Mouse (Mus musculus) intestine, embryonic 16.5 days (tissue): ENCODE measurements around the gene Rab1b. TPM values are rescaled to one million over a fixed set of nuclear protein-coding genes. Genes with fewer than 3 reads are reported as not detected.

Experiments used
- ATAC-seq: fragments of 200-750 bp; cut with Nextera tagmentation; 2 replicates; pipeline ENCODE4 v1.8.0; 2017; ENCODE audit warnings: moderate TSS enrichment, moderate library complexity
- H3K27ac ChIP-seq: fragments of 300-500 bp; sonication (generic); 2 replicates; pipeline ENCODE4 v1.5.1; 2014; ENCODE audit warnings: mild to moderate bottlenecking, low read length
- H3K27me3 ChIP-seq: fragments of 300-500 bp; sonication (generic); replicated peaks from 2 replicates; pipeline ENCODE4 v1.6.1; 2014; ENCODE audit warnings: low read length, control low read depth, mixed read lengths; ENCODE audit not compliant: control insufficient read depth, insufficient read depth
- H3K36me3 ChIP-seq: fragments of 300-500 bp; sonication (generic); 2 replicates; pipeline ENCODE4 v1.6.1; 2014; ENCODE audit warnings: low read length, control low read depth; ENCODE audit not compliant: control insufficient read depth, insufficient read depth
- H3K4me1 ChIP-seq: fragments of 300-500 bp; sonication (generic); 2 replicates; pipeline ENCODE4 v1.6.1; 2014; ENCODE audit warnings: low read length, control low read depth, mixed read lengths; ENCODE audit not compliant: control insufficient read depth, insufficient read depth
- H3K4me2 ChIP-seq: fragments of 300-500 bp; sonication (generic); 2 replicates; pipeline ENCODE4 v1.6.1; 2014; ENCODE audit warnings: low read depth, low read length, control low read depth
- H3K4me3 ChIP-seq: fragments of 300-500 bp; sonication (generic); 2 replicates; pipeline ENCODE4 v1.5.1; 2014; ENCODE audit warnings: mild to moderate bottlenecking, low read length
- H3K9ac ChIP-seq: fragments of 300-500 bp; sonication (generic); 2 replicates; pipeline ENCODE4 v1.6.1; 2014; ENCODE audit warnings: low read depth, low read length
- H3K9me3 ChIP-seq: fragments of 300-500 bp; sonication (generic); 2 replicates; pipeline ENCODE4 v1.6.1; 2016; ENCODE audit warnings: low read length, control low read depth; ENCODE audit not compliant: control insufficient read depth
- WGBS: fragments of 180-500 bp; shearing (Covaris S2); extraction: QIAGEN DNeasy Blood & Tissue Kit; methylation state at CpG from one replicate; pipeline ENCODE4 v1.1.7; 2014; 5-methylcytosine and 5-hydroxymethylcytosine counted together
- polyA plus RNA-seq: library from polyadenylated mRNA; unstranded; fragments of >200 nt; fragmentation: Nextera tagmentation; extraction: Ambion mirVana; gene quantifications from 2 replicates; pipeline ENCODE4 v1.2.1, GENCODE M21; 2015

The Rab1b gene
- polyA plus RNA-seq, 1 experiment from 2014 or later: 244 TPM

GRCm38 (mm10) chr19:5073518-5073917 is 33.4 kb downstream of the Rab1b start:
- no peaks in the 10 kb centered on the region for H3K36me3 ChIP-seq
- H3K4me1 ChIP-seq: peaks cover 40% of the 10 kb centered on the region
- no peak overlapping the region for H3K27ac ChIP-seq
- no peak overlapping the region for H3K4me2 ChIP-seq
- ATAC-seq: no peak
- H3K9ac ChIP-seq: no peak overlapping the region
- no peaks in the 10 kb centered on the region; the same call in 1 of the 2 replicates for H3K9me3 ChIP-seq
- WGBS: 24% methylated on average over 5 of the region's 5 CpGs
- H3K27me3 ChIP-seq: peaks cover 11% of the 10 kb centered on the region; the same call in 1 of the 2 replicates
- H3K4me3 ChIP-seq: no peak overlapping the region

GRCm38 (mm10) chr19:5073028-5073427 is 33.8 kb downstream of the Rab1b start:
- Histone ChIP-seq H3K9ac (no peak overlapping the region), H3K4me2 (peak overlapping the region; percentile 67), H3K27ac (peak overlapping the region; percentile 63; the same call in 1 of the 2 replicates), H3K9me3 (no peaks in the 10 kb centered on the region; the same call in 1 of the 2 replicates), H3K4me1 (peaks cover 45% of the 10 kb centered on the region), H3K27me3 (peaks cover 15% of the 10 kb centered on the region; the same call in 1 of the 2 replicates), H3K4me3 (peak overlapping the region; percentile 63), H3K36me3 (no peaks in the 10 kb centered on the region)
- peak; percentile 9; the same call in 1 of the 2 replicates for ATAC-seq
- WGBS: 1% methylated on average over 15 of the region's 15 CpGs

- Histone ChIP-seq H3K27ac (peak overlapping the region; percentile 63), H3K4me2 (peak overlapping the region; percentile 67), H3K4me3 (peak overlapping the region; percentile 63), H3K4me1 (peaks cover 51% of the 10 kb centered on the region), H3K9me3 (no peaks in the 10 kb centered on the region; the same call in 1 of the 2 replicates), H3K27me3 (peaks cover 16% of the 10 kb centered on the region; the same call in 1 of the 2 replicates), H3K36me3 (no peaks in the 10 kb centered on the region), H3K9ac (peak overlapping the region; percentile 14)
- WGBS: 3% methylated on average over 20 of the region's 20 CpGs
- peak; percentile 48 for ATAC-seq
Observed at GRCm38 (mm10) chr19:5072389-5073019, 34.4 kb downstream of the Rab1b start.

GRCm38 (mm10) chr19:5071545-5072369 is 35.1 kb downstream of the Rab1b start:
- H3K36me3 ChIP-seq: no peaks in the 10 kb centered on the region
- no peaks in the 10 kb centered on the region; the same call in 1 of the 2 replicates for H3K9me3 ChIP-seq
- H3K27ac ChIP-seq: peak overlapping the region; percentile 85
- 1% methylated on average over 40 of the region's 40 CpGs for WGBS
- peaks cover 23% of the 10 kb centered on the region; the same call in 1 of the 2 replicates for H3K27me3 ChIP-seq
- H3K9ac ChIP-seq: peak overlapping the region; percentile 58
- peak; percentile 85 for ATAC-seq
- H3K4me2 ChIP-seq: peak overlapping the region; percentile 67
- peaks cover 58% of the 10 kb centered on the region for H3K4me1 ChIP-seq
- H3K4me3 ChIP-seq: peak overlapping the region; percentile 63

GRCm38 (mm10) chr19:5071077-5071476 is 35.8 kb downstream of the Rab1b start:
- peak overlapping the region; percentile 63 for H3K4me3 ChIP-seq
- ATAC-seq: no peak
- H3K27ac ChIP-seq: peak overlapping the region; percentile 85
- H3K9me3 ChIP-seq: no peaks in the 10 kb centered on the region
- H3K4me1 ChIP-seq: peaks cover 58% of the 10 kb centered on the region
- H3K36me3 ChIP-seq: no peaks in the 10 kb centered on the region
- peak overlapping the region; percentile 58 for H3K9ac ChIP-seq
- WGBS: 11% methylated on average over 11 of the region's 11 CpGs
- H3K4me2 ChIP-seq: peak overlapping the region; percentile 67
- peaks cover 23% of the 10 kb centered on the region; the same call in 1 of the 2 replicates for H3K27me3 ChIP-seq

GRCm38 (mm10) chr19:5069978-5070377 is 36.9 kb downstream of the Rab1b start:
- H3K4me3 ChIP-seq: peak overlapping the region; percentile 63
- WGBS: 73% methylated on average over 7 of the region's 7 CpGs
- 0 out of 2 replicates have a peak overlapping the region, but pooled peaks have one; percentile 20 for H3K27ac ChIP-seq
- H3K9ac ChIP-seq: peak overlapping the region; percentile 50
- no peaks in the 10 kb centered on the region for H3K9me3 ChIP-seq
- H3K4me1 ChIP-seq: peaks cover 62% of the 10 kb centered on the region
- H3K4me2 ChIP-seq: peak overlapping the region; percentile 67
- no peaks in the 10 kb centered on the region for H3K36me3 ChIP-seq
- H3K27me3 ChIP-seq: peaks cover 23% of the 10 kb centered on the region; the same call in 1 of the 2 replicates
- no peak for ATAC-seq

- 0 out of 2 replicates have a peak overlapping the region, but pooled peaks have one; percentile 20 for H3K27ac ChIP-seq
- H3K4me3 ChIP-seq: peak overlapping the region; percentile 63
- H3K36me3 ChIP-seq: no peaks in the 10 kb centered on the region
- peaks cover 67% of the 10 kb centered on the region for H3K4me1 ChIP-seq
- 68% methylated on average over 5 of the region's 5 CpGs for WGBS
- ATAC-seq: no peak
- peak overlapping the region; percentile 81 for H3K9ac ChIP-seq
- peak overlapping the region; percentile 67 for H3K4me2 ChIP-seq
- peaks cover 23% of the 10 kb centered on the region; the same call in 1 of the 2 replicates for H3K27me3 ChIP-seq
- no peaks in the 10 kb centered on the region for H3K9me3 ChIP-seq
Observed at GRCm38 (mm10) chr19:5069486-5069885, 37.4 kb downstream of the Rab1b start.

GRCm38 (mm10) chr19:5068570-5069234 is 38.2 kb downstream of the Rab1b start:
- Histone ChIP-seq H3K4me2 (peak overlapping the region; percentile 67), H3K27me3 (peaks cover 26% of the 10 kb centered on the region; the same call in 1 of the 2 replicates), H3K9me3 (no peaks in the 10 kb centered on the region), H3K4me1 (peaks cover 67% of the 10 kb centered on the region), H3K27ac (peak overlapping the region; percentile 95; the same call in 1 of the 2 replicates), H3K4me3 (peak overlapping the region; percentile 63), H3K9ac (peak overlapping the region; percentile 81), H3K36me3 (no peaks in the 10 kb centered on the region)
- 34% methylated on average over 21 of the region's 21 CpGs for WGBS
- ATAC-seq: no peak
